Mouse (Mus musculus): ENCODE data around the gene Xiap.

GRCm38 (mm10) chrX:42068875-42069257 lies 9.4 kb downstream of the Xiap start:
- TF ChIP-seq CTCF (IDR thresholded peaks at IDR 0.05; ENCODE audit: extremely low read depth, insufficient read length, insufficient replicate concordance, low read depth, low read length) (no peak), POLR2A (IDR thresholded peaks at IDR 0.05; ENCODE audit: low read depth, low read length) (no peak)

Measured in small intestine, adult 2 months (tissue).